Mouse (Mus musculus) NIH3T3 (cell line): ENCODE data around the gene Gm16434.
"Not testable (repeated sequence)": the region's sequence is repeated elsewhere in the genome, so short reads cannot be mapped to it uniquely, and the experiment has no call there.

Experiments
- DNase-seq: peaks from one replicate; pipeline ENCODE4 v3.0.0-alpha.2; 2012; ENCODE audit warnings: low read depth

The Gm16434 gene

DNA sequence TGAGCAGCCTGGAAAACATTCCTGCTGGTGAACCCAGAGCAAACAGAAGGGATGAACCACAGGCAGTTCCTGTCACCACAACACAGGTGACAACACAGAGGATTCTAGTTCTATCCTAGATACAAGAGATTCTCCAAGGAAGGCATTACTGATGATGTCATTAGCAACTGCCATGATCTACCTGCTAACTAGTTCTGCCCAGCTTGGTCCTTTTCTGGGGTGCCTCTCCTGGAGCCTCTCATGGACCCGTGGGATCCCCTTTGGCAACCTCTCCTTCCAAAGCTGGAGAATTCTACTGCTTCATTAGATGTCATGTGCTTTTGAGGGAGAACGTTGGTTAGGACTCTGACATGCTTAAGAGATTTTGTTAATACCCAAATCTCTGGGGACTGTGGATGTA lies at the start of gene Gm16434:
TSS of gene Gm16434 (minus strand) at position 101 of the 400 bp plus-strand sequence.
- not testable (repeated sequence) for DNase-seq

DNA sequence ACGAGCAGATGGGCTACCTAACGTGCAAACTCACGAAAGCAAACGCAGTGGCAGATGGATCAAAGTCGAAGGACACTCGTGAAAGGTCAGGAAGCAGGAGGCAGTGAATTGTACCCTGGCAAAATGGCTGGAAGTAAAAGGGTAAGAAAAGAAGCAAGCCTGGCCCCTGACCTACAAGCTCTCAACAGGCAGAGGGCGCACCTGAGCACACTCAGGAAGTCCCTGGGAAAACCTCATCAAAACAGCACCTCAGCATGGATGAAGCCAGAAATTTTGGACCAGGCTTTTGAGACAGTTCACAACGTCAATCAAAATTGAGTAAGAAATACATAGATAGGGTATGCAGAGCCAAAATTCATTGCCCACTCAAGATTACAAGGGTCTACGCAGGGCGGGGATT lies 49.2 kb upstream of the Gm16434 start:
- not testable (repeated sequence) for DNase-seq

DNA sequence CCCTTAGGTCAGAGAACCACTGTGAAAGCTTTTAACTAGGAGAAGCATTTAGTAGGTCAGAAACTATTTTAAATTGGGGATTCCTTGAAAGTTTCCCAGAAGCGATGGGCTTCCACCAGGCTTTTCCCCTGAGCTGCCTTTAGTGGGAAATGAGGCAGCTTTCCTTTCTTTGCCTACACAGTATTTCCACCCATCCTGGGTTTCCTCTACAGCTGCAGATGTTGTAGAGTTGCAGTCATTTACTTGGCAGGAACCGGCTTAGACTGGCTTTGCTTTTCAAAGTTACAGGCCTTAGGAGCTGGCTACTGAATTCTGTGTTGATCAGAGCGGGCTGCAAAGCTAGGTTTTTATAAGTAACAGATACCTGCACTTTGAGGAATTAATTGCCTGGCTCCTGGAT lies 5.7 kb upstream of the Gm16434 start:
- DNase-seq = not testable (repeated sequence)

DNA sequence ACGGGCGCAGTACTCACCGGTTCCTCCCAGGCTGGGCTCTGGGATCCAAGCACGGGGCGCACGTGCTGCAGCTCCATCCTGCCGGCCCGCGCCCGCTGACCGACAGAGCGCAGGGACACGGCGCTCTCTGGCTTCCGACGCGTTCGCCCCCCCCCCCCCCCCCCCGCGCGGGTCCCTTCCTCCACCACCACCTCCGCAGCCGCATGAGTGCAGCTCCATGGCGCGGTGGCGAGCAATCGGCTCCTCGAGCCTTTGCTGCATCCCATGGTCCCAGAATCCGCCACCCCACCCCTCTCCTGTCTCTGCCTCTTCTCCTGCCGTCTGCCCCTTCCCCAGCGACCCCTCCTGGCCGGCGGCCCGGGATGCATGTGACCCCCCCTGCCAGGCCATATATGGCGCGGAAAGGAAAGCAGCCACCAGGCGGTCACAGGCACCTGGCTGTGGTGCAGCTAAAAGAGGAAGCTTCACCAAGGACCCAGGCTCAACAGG lies 19.8 kb downstream of the Gm16434 start, which contains the start of gene Gm3512:
TSS of gene Gm3512 (minus strand) at position 51 of the 489 bp plus-strand sequence.
- DNase-seq = not testable (repeated sequence)
